Mouse (Mus musculus) liver, adult 2 months (tissue): ENCODE measurements around the gene Numb. TPM values are rescaled to one million over a fixed set of nuclear protein-coding genes. Genes with fewer than 3 reads are reported as not detected.

Experiments used
- DNase-seq: peaks from one replicate; pipeline ENCODE4 v3.0.0-alpha.2; 2011; ENCODE audit warnings: low read depth, low spot score; ENCODE audit errors: extremely low read depth
- H3K27ac ChIP-seq: fragments of 200-500 bp; replicated peaks from 2 replicates; pipeline ENCODE4 v1.5.1; 2012; ENCODE audit warnings: low read depth, mild to moderate bottlenecking, control low read depth, inconsistent platforms, low read length; ENCODE audit not compliant: insufficient read depth
- H3K27me3 ChIP-seq: fragments of 200-500 bp; 2 replicates; pipeline ENCODE4 v1.6.1; 2012; ENCODE audit warnings: mild to moderate bottlenecking, moderate library complexity, low read length, inconsistent platforms; ENCODE audit not compliant: control insufficient read depth, insufficient read depth
- H3K36me3 ChIP-seq: fragments of 200-500 bp; 2 replicates; pipeline ENCODE4 v1.6.1; 2012; ENCODE audit warnings: low read length, inconsistent platforms; ENCODE audit not compliant: control insufficient read depth, insufficient read depth
- H3K4me1 ChIP-seq: fragments of 200-500 bp; 2 replicates; pipeline ENCODE4 v1.6.1; 2011; ENCODE audit warnings: low read length; ENCODE audit not compliant: control insufficient read depth, insufficient read depth
- H3K4me3 ChIP-seq: fragments of 200-500 bp; 2 replicates; pipeline ENCODE4 v1.5.1; 2011; ENCODE audit warnings: low read depth, mild to moderate bottlenecking, control low read depth, low read length, moderate library complexity; ENCODE audit not compliant: insufficient read depth
- H3K79me2 ChIP-seq: fragments of 200-500 bp; 2 replicates; pipeline ENCODE4 v1.6.1; 2012; ENCODE audit warnings: inconsistent platforms, mild to moderate bottlenecking, low read length, moderate library complexity; ENCODE audit not compliant: control insufficient read depth, insufficient read depth
- H3K9ac ChIP-seq: fragments of 200-500 bp; 2 replicates; pipeline ENCODE4 v1.6.1; 2012; ENCODE audit warnings: low read depth, mild to moderate bottlenecking, control low read depth, inconsistent platforms, low read length
- CTCF ChIP-seq: fragments of 200-500 bp; IDR thresholded peaks from 2 replicates; pipeline ENCODE4 v1.5.1; 2011; ENCODE audit warnings: low read depth, low read length, control low read depth
- POLR2A ChIP-seq: fragments of 200-500 bp; IDR thresholded peaks from 2 replicates; pipeline ENCODE4 v1.6.1; 2011; ENCODE audit warnings: low read length, control low read depth; ENCODE audit not compliant: insufficient read depth; ENCODE audit errors: extremely low read depth
- WGBS: fragments of 180-500 bp; shearing (Covaris S2); methylation state at CpG from one replicate; pipeline ENCODE4 v1.1.7; 2018; 5-methylcytosine and 5-hydroxymethylcytosine counted together
- polyA plus RNA-seq: library from polyadenylated mRNA; depleted of rRNA; stranded (reverse); fragments of >200 nt; gene quantifications from 2 replicates; pipeline ENCODE4 v1.2.3, GENCODE M21; 2012; rRNA removed
- total RNA-seq: library from RNA; depleted of rRNA; stranded (reverse); fragments of >200 nt; gene quantifications from 2 replicates; pipeline ENCODE4 v1.2.3, GENCODE M21; 2014; rRNA removed

Gene Numb
- total and polyA plus RNA-seq, 2 experiments: 20.2 to 46.7 TPM

DNA sequence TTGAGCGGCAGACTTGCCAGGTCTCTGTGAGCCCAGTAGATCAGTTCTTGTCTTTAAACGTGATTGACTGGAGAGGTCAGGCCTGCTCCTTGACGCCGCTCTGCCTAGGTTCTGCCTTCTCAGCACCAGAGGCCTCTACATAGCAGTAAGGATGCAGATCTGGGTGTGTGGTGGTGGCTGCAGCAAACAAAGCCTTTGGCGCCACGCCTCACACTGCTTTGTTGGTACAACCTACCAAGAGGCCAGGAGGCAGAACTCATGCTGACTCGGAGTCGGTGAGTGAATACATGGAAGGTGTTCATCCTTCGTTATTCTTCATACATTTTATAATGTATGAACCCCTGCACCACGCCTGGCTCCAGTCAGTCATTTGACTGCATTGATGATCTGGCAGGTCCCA is 163.0 kb downstream of the Numb start:
- no peaks in the 10 kb centered on the region for H3K79me2 ChIP-seq
- H3K9ac ChIP-seq: no peak overlapping the region
- no peak overlapping the region for H3K4me3 ChIP-seq
- no peak overlapping the region for H3K27ac ChIP-seq
- H3K4me1 ChIP-seq: peaks cover 25% of the 10 kb centered on the region
- no peak for DNase-seq
- no peaks in the 10 kb centered on the region for H3K27me3 ChIP-seq
- no peaks in the 10 kb centered on the region for H3K36me3 ChIP-seq
- 98% methylated on average over 10 of the region's 10 CpGs for WGBS
- no peak for TF ChIP-seq CTCF
- no peak for TF ChIP-seq POLR2A

- Histone ChIP-seq H3K4me1 (no peaks in the 10 kb centered on the region), H3K79me2 (no peaks in the 10 kb centered on the region), H3K4me3 (no peak overlapping the region), H3K27ac (no peak overlapping the region), H3K9ac (no peak overlapping the region), H3K36me3 (no peaks in the 10 kb centered on the region), H3K27me3 (no peaks in the 10 kb centered on the region)
- TF ChIP-seq POLR2A (no peak), CTCF (no peak)
- DNase-seq: peak; percentile 22
- 8% methylated on average over 2 of the region's 2 CpGs for WGBS
These were observed 169.2 kb downstream of the Numb start for GRCm38 (mm10) chr12:83752495-83752894.

GRCm38 (mm10) chr12:83749186-83749585 is 172.5 kb downstream of the Numb start:
- Histone ChIP-seq H3K4me3 (no peak overlapping the region), H3K27me3 (no peaks in the 10 kb centered on the region), H3K36me3 (no peaks in the 10 kb centered on the region), H3K79me2 (no peaks in the 10 kb centered on the region), H3K27ac (no peak overlapping the region), H3K9ac (no peak overlapping the region), H3K4me1 (no peaks in the 10 kb centered on the region)
- DNase-seq: no peak
- no peak for TF ChIP-seq CTCF
- no peak for TF ChIP-seq POLR2A
- 80% methylated on average over 1 of the region's 1 CpGs for WGBS

Other genes starting within 250 kb of the Numb start
- gene Psen1, start 233.8 kb downstream of the Numb start, total RNA-seq: 17.0 and 17.3 TPM in 2 replicates
- gene Psen1, start 233.8 kb downstream of the Numb start, polyA plus RNA-seq: 11.4 and 12.2 TPM in 2 replicates
- gene Papln, start 158.3 kb downstream of the Numb start, total RNA-seq: 1.3 and 1.9 TPM in 2 replicates
- 2.5 and 3.1 TPM in 2 replicates for gene Papln, start 158.3 kb downstream of the Numb start, polyA plus RNA-seq
- 3.7 and 4.0 TPM in 2 replicates for gene Riox1, start 28.7 kb upstream of the Numb start, total RNA-seq
- 5.5 and 7.7 TPM in 2 replicates for gene Riox1, start 28.7 kb upstream of the Numb start, polyA plus RNA-seq
- gene Heatr4, start 62.9 kb upstream of the Numb start, total RNA-seq: not detected in 2 replicates
- gene Heatr4, start 62.9 kb upstream of the Numb start, polyA plus RNA-seq: not detected in 2 replicates
- 10.1 and 11.2 TPM in 2 replicates for gene Acot2, start 65.9 kb upstream of the Numb start, total RNA-seq
- 7.9 and 8.6 TPM in 2 replicates for gene Acot2, start 65.9 kb upstream of the Numb start, polyA plus RNA-seq
- gene Acot1, start 87.6 kb upstream of the Numb start, total RNA-seq: 26.1 and 30.8 TPM in 2 replicates
- 24.5 and 40.9 TPM in 2 replicates for gene Acot1, start 87.6 kb upstream of the Numb start, polyA plus RNA-seq
- gene Acot4, start 116.4 kb upstream of the Numb start, total RNA-seq: 43.4 and 53.4 TPM in 2 replicates
- gene Acot4, start 116.4 kb upstream of the Numb start, polyA plus RNA-seq: 44.7 and 71.6 TPM in 2 replicates
- not detected in 2 replicates for gene Gm49366, start 117.0 kb upstream of the Numb start, total RNA-seq
- not detected in 2 replicates for gene Gm49366, start 117.0 kb upstream of the Numb start, polyA plus RNA-seq
- gene Acot3, start 130.2 kb upstream of the Numb start, total RNA-seq: 45.4 and 58.2 TPM in 2 replicates
- 33.7 and 59.9 TPM in 2 replicates for gene Acot3, start 130.2 kb upstream of the Numb start, polyA plus RNA-seq
- gene Acot5, start 147.4 kb upstream of the Numb start, total RNA-seq: not detected in 2 replicates
- gene Acot5, start 147.4 kb upstream of the Numb start, polyA plus RNA-seq: 0.06 TPM in 1 of 2 replicates, not detected in the other
- 0.74 and 1.1 TPM in 2 replicates for gene Acot6, start 178.7 kb upstream of the Numb start, total RNA-seq
- 0.97 and 1.1 TPM in 2 replicates for gene Acot6, start 178.7 kb upstream of the Numb start, polyA plus RNA-seq
- 0.40 and 0.46 TPM in 2 replicates for gene Dnal1, start 192.4 kb upstream of the Numb start, total RNA-seq
- gene Dnal1, start 192.4 kb upstream of the Numb start, polyA plus RNA-seq: 0.29 and 0.38 TPM in 2 replicates
- 0.18 and 0.20 TPM in 2 replicates for gene Pnma1, start 226.6 kb upstream of the Numb start, total RNA-seq
- not detected in 2 replicates for gene Pnma1, start 226.6 kb upstream of the Numb start, polyA plus RNA-seq